Mouse (Mus musculus): Measurements from ENCODE around the gene Pik3cg. TPM values are rescaled to one million over a fixed set of nuclear protein-coding genes. Genes with fewer than 3 reads are reported as not detected.

The Pik3cg gene
- total RNA-seq, 2 experiments from 2014 or later = 3.7 to 4.6 TPM

DNA sequence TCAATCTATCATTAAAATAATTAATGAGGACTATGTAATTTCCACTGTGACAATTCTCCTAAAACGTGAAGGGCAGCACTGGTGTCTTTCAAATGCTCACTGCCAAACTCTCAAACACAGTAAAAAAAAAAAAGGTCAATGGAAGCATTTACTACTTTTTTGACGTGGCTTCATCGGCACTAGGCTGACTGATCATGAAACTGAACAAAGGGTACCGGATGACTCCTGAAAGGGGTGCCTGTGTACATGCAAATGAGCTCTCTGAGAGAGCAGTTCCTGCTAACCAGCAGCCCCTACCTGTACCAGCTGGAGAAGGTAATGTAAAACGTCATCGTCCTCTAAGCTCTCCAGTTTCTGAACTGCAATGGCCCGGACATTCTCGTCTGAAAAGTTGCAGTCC lies 4.8 kb downstream of the Pik3cg start:
- intact Hi-C loops (cut with DNase I) = no loop called here
- no peak for DNase-seq (ENCODE audit: low spot score in 2 of 2)

- DNase-seq (ENCODE audit: low spot score in 2 of 2) = no peak
- intact Hi-C loops (cut with DNase I) = no loop called here
Measured at GRCm38 (mm10) chr12:32202583-32202982, 5.9 kb downstream of the Pik3cg start.

DNA sequence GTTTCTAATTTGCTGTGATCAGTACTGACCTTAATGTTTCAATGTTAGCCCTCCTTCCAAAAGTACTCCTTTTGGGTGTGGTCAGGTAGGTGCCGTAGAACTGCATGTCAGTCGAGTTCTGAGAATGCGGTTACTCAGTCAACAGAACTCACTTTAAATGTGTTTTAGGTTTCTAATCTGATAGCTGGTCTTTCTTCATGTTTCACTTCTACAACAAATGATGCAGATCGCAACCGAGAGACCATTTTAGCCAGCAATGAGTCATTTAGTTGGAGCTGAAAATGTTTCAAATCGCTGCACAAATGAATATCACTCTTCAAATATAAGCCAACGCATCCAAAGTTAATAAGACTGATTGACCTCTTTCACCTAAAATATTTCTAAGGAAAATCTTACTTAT lies 6.5 kb downstream of the Pik3cg start:
- intact Hi-C loops (cut with DNase I) = no loop called here
- no peak for DNase-seq (ENCODE audit: low spot score in 2 of 2)

GRCm38 (mm10) chr12:32201070-32201585 lies 7.3 kb downstream of the Pik3cg start:
- intact Hi-C loops (cut with DNase I) = no loop called here
- no peak for DNase-seq (ENCODE audit: low spot score in 2 of 2)

DNA sequence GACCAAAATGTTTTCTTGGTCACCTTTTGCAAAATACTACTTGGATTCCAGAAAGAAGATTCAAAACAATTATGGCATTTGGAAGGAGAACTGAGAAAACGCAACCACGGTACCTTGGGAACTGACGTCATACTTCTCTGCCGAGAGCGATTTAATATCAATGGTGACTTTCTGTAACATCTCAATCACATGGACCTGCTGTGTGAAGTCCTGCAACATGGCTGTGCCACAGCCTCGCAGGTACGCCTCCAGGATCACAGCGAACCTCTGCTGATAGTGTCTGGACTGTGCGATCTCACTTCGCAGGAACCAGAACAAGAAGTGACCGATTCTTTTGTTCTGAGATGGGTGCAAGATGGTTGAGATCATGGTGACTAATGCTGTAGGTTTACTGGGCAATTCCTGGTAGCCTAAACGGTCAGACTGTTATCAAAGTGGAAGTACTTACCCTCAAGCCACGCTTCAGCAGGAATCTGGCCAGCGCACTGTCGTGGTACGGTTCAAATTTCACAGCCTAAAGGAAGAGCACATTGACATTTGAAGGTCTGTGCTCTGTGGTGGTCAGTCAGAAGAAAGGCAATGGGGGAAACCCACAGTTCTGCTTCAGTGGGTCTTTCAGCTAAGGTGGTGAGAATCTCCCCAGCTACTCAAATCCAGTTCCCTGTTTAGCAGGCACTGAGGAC lies 7.9 kb downstream of the Pik3cg start:
- no peak for DNase-seq (ENCODE audit: low spot score in 2 of 2)
- intact Hi-C loops (cut with DNase I) = no loop called here

DNA sequence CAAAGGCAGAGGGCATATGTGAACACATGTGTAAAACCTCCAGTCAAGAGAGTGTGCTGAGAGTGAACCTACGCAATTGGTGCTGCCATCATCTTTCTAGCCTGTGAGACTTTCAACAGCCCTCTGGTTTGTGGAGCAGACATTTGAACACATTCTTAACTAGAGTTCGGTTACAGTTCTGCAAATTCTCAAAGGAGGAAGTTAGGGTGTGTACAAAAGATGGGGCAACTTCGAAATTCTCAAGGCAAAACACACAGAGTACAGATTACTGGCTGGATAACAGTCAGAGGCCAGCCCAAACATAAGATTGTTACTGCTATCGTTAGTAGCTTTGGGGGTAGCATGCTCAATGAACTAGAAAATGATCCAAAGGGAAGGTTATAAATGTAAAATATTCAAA lies 9.0 kb downstream of the Pik3cg start:
- intact Hi-C loops (cut with DNase I) = no loop called here
- DNase-seq (ENCODE audit: low spot score in 2 of 2) = no peak

- DNase-seq (ENCODE audit: low spot score in 2 of 2) = no peak
- intact Hi-C loops (cut with DNase I) = no loop called here
Measured at GRCm38 (mm10) chr12:32198025-32198424, 10.4 kb downstream of the Pik3cg start.

GRCm38 (mm10) chr12:32195000-32195399 lies 13.5 kb downstream of the Pik3cg start:
- intact Hi-C loops (cut with DNase I) = no loop called here

DNA sequence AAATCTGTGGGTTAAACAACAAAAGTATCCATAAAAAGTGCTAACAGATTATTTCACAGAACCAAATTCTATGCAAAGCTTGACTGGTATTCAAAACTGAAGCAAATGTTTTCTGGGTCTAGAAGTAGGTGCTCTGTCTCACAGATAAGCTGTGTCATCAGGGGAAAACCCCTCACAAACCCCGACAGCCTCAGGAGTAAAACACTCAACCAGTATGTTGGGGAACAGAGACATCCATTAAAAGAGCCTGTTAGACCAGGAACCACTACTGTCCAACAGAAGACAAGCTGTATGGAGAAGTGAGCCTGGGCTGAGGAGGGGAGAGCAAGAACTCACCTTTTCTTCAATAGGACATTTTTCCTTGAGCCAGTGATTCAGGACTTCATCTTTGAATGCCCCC lies 14.1 kb downstream of the Pik3cg start:
- no peak for DNase-seq (ENCODE audit: low spot score in 2 of 2)
- intact Hi-C loops (cut with DNase I) = no loop called here

More at GRCm38 (mm10) chr12:32195000-32195399, 13.5 kb downstream of the Pik3cg start:
- DNase-seq (ENCODE audit: low spot score in 2 of 2) = no peak

- intact Hi-C loops (cut with DNase I) = no loop called here
Measured at GRCm38 (mm10) chr12:32190927-32191326, 17.5 kb downstream of the Pik3cg start.

GRCm38 (mm10) chr12:32187668-32188236 lies 20.7 kb downstream of the Pik3cg start:
- DNase-seq (ENCODE audit: low spot score in 2 of 2) = no peak
- intact Hi-C loops (cut with DNase I) = no loop called here

More at GRCm38 (mm10) chr12:32190927-32191326, 17.5 kb downstream of the Pik3cg start:
- no peak for DNase-seq (ENCODE audit: low spot score in 2 of 2)

GRCm38 (mm10) chr12:32186627-32187255 lies 21.7 kb downstream of the Pik3cg start:
- DNase-seq (ENCODE audit: low spot score in 2 of 2) = no peak
- intact Hi-C loops (cut with DNase I) = no loop called here

GRCm38 (mm10) chr12:32184874-32185273 lies 23.6 kb downstream of the Pik3cg start:
- intact Hi-C loops (cut with DNase I) = no loop called here
- no peak for DNase-seq (ENCODE audit: low spot score in 2 of 2)

GRCm38 (mm10) chr12:32183584-32183983 lies 24.9 kb downstream of the Pik3cg start:
- DNase-seq (ENCODE audit: low spot score in 2 of 2) = no peak
- intact Hi-C loops (cut with DNase I) = no loop called here

DNA sequence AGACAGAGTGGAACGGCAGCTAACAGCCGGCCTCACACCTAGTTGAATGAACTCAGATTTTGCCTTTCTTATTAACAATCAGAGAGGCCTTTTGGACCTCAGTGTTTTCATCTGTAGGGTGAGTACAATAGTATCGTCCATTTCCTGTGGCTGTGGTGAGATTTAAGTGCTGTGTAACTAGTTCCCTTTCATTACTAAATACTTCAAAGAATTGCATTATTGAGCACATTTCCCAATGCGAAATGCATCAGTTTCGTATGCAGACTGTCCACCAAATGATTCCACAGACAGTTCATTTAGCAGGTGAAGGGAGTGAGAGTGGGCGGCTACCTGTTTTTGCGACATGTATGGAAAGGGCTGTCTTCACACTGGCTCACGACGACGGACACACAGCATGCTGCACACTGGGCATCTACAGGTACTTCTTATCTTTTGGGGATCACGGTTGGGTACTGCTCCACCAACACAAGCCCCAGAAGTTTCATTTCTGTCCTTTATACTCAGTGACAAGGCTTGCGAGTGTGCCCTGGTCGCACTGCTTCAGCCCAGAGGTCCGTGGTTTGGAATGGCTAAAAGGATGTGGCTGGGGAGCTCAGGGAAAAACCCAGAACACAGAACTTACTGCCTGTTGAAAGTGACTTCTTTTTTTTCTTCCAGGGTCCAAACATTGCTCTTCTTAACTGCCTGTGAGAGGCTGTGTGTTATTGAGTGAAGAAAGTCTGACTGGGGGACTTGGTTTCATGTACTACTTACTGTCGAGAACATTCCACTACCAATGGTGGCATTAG lies 25.6 kb downstream of the Pik3cg start:
- intact Hi-C loops (cut with DNase I) = no loop called here

GRCm38 (mm10) chr12:32181885-32182284 lies 26.6 kb downstream of the Pik3cg start:
- DNase-seq (ENCODE audit: low spot score in 2 of 2) = no peak
- intact Hi-C loops (cut with DNase I) = no loop called here

More for the DNA sequence above, 25.6 kb downstream of the Pik3cg start:
- no peak for DNase-seq (ENCODE audit: low spot score in 2 of 2)

DNA sequence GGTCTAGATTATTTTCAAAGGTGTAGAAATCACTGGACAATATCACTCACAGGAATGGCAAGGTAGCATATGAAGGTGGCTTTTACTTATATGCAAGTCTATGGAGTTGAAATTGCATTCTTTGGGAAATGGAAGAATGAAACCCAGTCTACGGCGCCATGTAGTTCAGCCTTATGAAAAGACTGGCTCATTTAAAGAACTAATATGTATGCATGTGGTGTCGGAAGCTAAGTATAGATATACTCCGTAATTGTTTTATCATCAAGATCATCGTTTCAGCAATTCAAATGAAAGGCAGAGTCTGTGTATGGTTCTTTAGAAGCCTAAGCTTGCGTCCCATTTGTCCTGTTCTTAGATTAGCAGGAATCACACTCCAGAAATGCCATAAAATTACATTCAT lies 34.0 kb downstream of the Pik3cg start:
- intact Hi-C loops (cut with DNase I) = no loop called here
- DNase-seq (ENCODE audit: low spot score in 2 of 2) = no peak

- no peak for DNase-seq (ENCODE audit: low spot score in 2 of 2)
- intact Hi-C loops (cut with DNase I) = no loop called here
Measured at GRCm38 (mm10) chr12:32172826-32173225, 35.6 kb downstream of the Pik3cg start.

- intact Hi-C loops (cut with DNase I) = no loop called here
- no peak for DNase-seq (ENCODE audit: low spot score in 2 of 2)
Measured at GRCm38 (mm10) chr12:32169164-32169563, 39.3 kb downstream of the Pik3cg start.

DNA sequence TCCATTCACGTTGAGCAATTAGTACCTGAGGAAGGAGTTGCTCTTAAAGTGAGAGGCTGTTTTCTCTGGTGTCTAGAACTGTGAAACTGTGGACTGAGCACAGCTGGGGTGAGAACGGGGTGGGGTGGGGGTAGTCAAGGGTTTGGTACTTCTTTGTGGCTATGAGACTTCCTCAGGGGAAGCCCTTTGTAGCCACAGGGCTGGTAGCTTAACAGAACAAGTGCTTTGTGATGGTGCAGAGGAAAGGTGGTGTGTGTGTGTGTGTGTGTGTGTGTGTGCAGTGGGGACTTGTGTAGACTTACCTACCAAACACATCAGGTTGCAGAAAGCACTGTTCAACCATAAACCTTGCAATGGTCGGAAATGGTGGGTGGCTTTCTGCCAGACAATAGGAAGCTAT lies 39.7 kb downstream of the Pik3cg start:
- intact Hi-C loops (cut with DNase I) = no loop called here

More for the DNA sequence above, 39.7 kb downstream of the Pik3cg start:
- DNase-seq (ENCODE audit: low spot score in 2 of 2) = no peak
